Mouse (Mus musculus): ENCODE measurements around the gene Csnk1d. TPM values are rescaled to one million over a fixed set of nuclear protein-coding genes. Genes with fewer than 3 reads are reported as not detected.

The Csnk1d gene
- total and polyA plus RNA-seq, 3 experiments: 77.8 to 136 (median 96.8) TPM

GRCm38 (mm10) chr11:121019501-121019900, 28.4 kb upstream of the Csnk1d start:
- Histone ChIP-seq H3K36me3 (replicated peaks in 1 of 2; ENCODE audit: control insufficient read depth in 1 of 2, insufficient read depth in 1 of 2, low read length in 1 of 2) (no peaks in the 10 kb centered on the region), H3K9ac (ENCODE audit: insufficient read depth, low read depth) (no peak overlapping the region), H3K4me3 (replicated peaks in 1 of 3; ENCODE audit: low read depth in 2 of 3, low read length in 2 of 3, poor library complexity in 1 of 3) (no peak overlapping the region), H3K27me3 (replicated peaks) (peaks cover 11% of the 10 kb centered on the region), H3K4me2 (ENCODE audit: insufficient read depth, low read depth, poor library complexity, severe bottlenecking) (no peak overlapping the region), H3K79me2 (replicated peaks; ENCODE audit: control insufficient read depth, extremely low read depth, insufficient read depth, poor library complexity, severe bottlenecking) (no peaks in the 10 kb centered on the region), H3K9me3 (replicated peaks; ENCODE audit: low read length) (no peaks in the 10 kb centered on the region), H3K27ac (ENCODE audit: insufficient read depth, low read depth) (no peak overlapping the region), H3K4me1 (ENCODE audit: control insufficient read depth in 1 of 2, insufficient read depth in 2 of 2) (peaks cover 3 to 27% of the 10 kb centered on the region in 2 experiments; a peak in 2 of 4 replicates)
- TF ChIP-seq POLR2AphosphoS2 (IDR thresholded peaks at IDR 0.05; ENCODE audit: low read depth, low read length) (no peak), CTCF (conservative IDR thresholded peaks at IDR 0.05 in 1 of 2, IDR thresholded peaks at IDR 0.05 in 1 of 2; ENCODE audit: low read depth in 2 of 2, low read length in 2 of 2) (no peak), ELF1 (IDR thresholded peaks at IDR 0.05; ENCODE audit: low read depth, low read length) (no peak), ZKSCAN1 (IDR thresholded peaks at IDR 0.05; ENCODE audit: borderline replicate concordance, low read depth, low read length) (no peak), JUN (IDR thresholded peaks at IDR 0.05; ENCODE audit: insufficient read depth, low read depth, low read length) (no peak), MYC (IDR thresholded peaks at IDR 0.05; ENCODE audit: low read depth, low read length) (no peak), MEF2A (IDR thresholded peaks at IDR 0.05; ENCODE audit: borderline replicate concordance, low read depth, low read length) (no peak), TBP (conservative IDR thresholded peaks at IDR 0.05; ENCODE audit: low read depth, low read length) (no peak), ZMIZ1 (IDR thresholded peaks at IDR 0.05; ENCODE audit: low read depth, low read length) (no peak), MXI1 (IDR thresholded peaks at IDR 0.05; ENCODE audit: low read depth, low read length) (no peak), MAZ (IDR thresholded peaks at IDR 0.05; ENCODE audit: low read depth, low read length) (no peak), ZC3H11A (IDR thresholded peaks at IDR 0.05; ENCODE audit: low read depth, low read length) (no peak), NRF1 (IDR thresholded peaks at IDR 0.05; ENCODE audit: low read depth, low read length) (no peak), CHD2 (IDR thresholded peaks at IDR 0.05; ENCODE audit: low read length) (no peak), ETS1 (conservative IDR thresholded peaks at IDR 0.05; ENCODE audit: low read depth, low read length) (no peak), MAFK (IDR thresholded peaks at IDR 0.05; ENCODE audit: insufficient replicate concordance, low read length) (no peak), E2F4 (IDR thresholded peaks at IDR 0.05; ENCODE audit: insufficient replicate concordance, low read depth, low read length) (no peak), BHLHE40 (IDR thresholded peaks at IDR 0.05; ENCODE audit: low read depth, low read length) (no peak)
- DNase-seq (ENCODE audit: extremely low read depth): no peak
- dilution Hi-C loops (cut with MboI; ENCODE audit: extremely low pct_ligation_motif_present, extremely low pct_unique_long_range_greater_than_20kb, low sequenced_read_pairs): no loop called here
- in situ Hi-C loops (cut with MboI; ENCODE audit: low pct_ligation_motif_present, low pct_unique_long_range_greater_than_20kb, low sequenced_read_pairs): loop anchor here (5.0 kb wide), 1 partner anchor 33 kb away; no protein-coding TSS in a partner anchor

DNA sequence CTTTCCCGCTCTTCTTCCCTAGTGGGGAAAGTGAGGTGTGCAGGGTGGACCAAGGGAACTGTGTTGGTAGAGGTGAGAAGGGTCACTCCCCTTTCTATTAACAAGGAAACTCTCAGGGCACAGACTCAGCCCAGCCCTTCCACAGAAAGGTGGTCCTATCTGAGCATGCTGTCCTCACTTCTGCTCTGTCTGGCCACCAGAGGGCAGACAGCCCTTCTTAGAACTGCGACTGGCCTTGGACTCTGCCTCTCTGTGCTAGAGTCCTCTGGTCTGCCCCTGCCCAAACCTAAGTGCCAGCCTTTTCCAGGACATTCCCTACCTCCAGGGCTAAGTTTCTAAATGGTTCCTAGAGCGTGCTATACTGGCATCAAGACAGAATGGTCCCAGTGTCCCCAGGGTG, 26.6 kb upstream of the Csnk1d start:
- peak; percentile 81 for DNase-seq (ENCODE audit: extremely low read depth)

More for the DNA sequence above, 26.6 kb upstream of the Csnk1d start:
- Histone ChIP-seq H3K27ac (ENCODE audit: insufficient read depth, low read depth) (no peak overlapping the region), H3K36me3 (replicated peaks in 1 of 2; ENCODE audit: control insufficient read depth in 1 of 2, insufficient read depth in 1 of 2, low read length in 1 of 2) (no peaks in the 10 kb centered on the region), H3K27me3 (replicated peaks) (peaks cover 11% of the 10 kb centered on the region), H3K4me2 (ENCODE audit: insufficient read depth, low read depth, poor library complexity, severe bottlenecking) (no peak overlapping the region), H3K9me3 (replicated peaks; ENCODE audit: low read length) (no peaks in the 10 kb centered on the region), H3K4me1 (ENCODE audit: control insufficient read depth in 1 of 2, insufficient read depth in 2 of 2) (peaks cover 3 to 17% of the 10 kb centered on the region in 2 experiments; a peak in 2 of 4 replicates), H3K4me3 (replicated peaks in 1 of 3; ENCODE audit: low read depth in 2 of 3, low read length in 2 of 3, poor library complexity in 1 of 3) (no peak overlapping the region), H3K9ac (ENCODE audit: insufficient read depth, low read depth) (no peak overlapping the region), H3K79me2 (replicated peaks; ENCODE audit: control insufficient read depth, extremely low read depth, insufficient read depth, poor library complexity, severe bottlenecking) (no peaks in the 10 kb centered on the region)
- dilution Hi-C loops (cut with MboI; ENCODE audit: extremely low pct_ligation_motif_present, extremely low pct_unique_long_range_greater_than_20kb, low sequenced_read_pairs) (no loop called here), in situ Hi-C loops (cut with MboI; ENCODE audit: low pct_ligation_motif_present, low pct_unique_long_range_greater_than_20kb, low sequenced_read_pairs) (loop anchor here (5.0 kb wide), 1 partner anchor 35 kb away; no protein-coding TSS in a partner anchor)
- peak; percentile 99 for TF ChIP-seq SMC3 (IDR thresholded peaks at IDR 0.05; ENCODE audit: low read depth, low read length)
- no peak for TF ChIP-seq POLR2AphosphoS2 (IDR thresholded peaks at IDR 0.05; ENCODE audit: low read depth, low read length)
- peak; percentile 64 for TF ChIP-seq ZC3H11A (IDR thresholded peaks at IDR 0.05; ENCODE audit: low read depth, low read length)
- TF ChIP-seq MYC (IDR thresholded peaks at IDR 0.05; ENCODE audit: low read depth, low read length): 0 out of 2 replicates have a peak, but pooled peaks have one; percentile 47
- peak; percentile 67 to 97; a peak in 3 of 4 replicates for TF ChIP-seq CTCF (conservative IDR thresholded peaks at IDR 0.05 in 1 of 2, IDR thresholded peaks at IDR 0.05 in 1 of 2; ENCODE audit: low read depth in 2 of 2, low read length in 2 of 2)
- TF ChIP-seq MAX (IDR thresholded peaks at IDR 0.05; ENCODE audit: low read length): 0 out of 2 replicates have a peak, but pooled peaks have one; percentile 21
- TF ChIP-seq NELFE (IDR thresholded peaks at IDR 0.05; ENCODE audit: low read depth, low read length): peak; percentile 34; the same call in 1 of the 2 replicates
- no peak for TF ChIP-seq ETS1 (conservative IDR thresholded peaks at IDR 0.05; ENCODE audit: low read depth, low read length)
- peak; percentile 83 for TF ChIP-seq RAD21 (IDR thresholded peaks at IDR 0.05; ENCODE audit: low read depth, low read length)
